Mouse (Mus musculus): ENCODE measurements at regions not wholly inside any gene's neighbourhood (a gene's known extent, or its start where the extent isn't known, plus 50 kb on each side); places are given as distances from the start of the nearest gene placed in this dataset.
"Not testable (repeated sequence)": the region's sequence is repeated elsewhere in the genome, so short reads cannot be mapped to it uniquely, and the experiment has no call there.

DNA sequence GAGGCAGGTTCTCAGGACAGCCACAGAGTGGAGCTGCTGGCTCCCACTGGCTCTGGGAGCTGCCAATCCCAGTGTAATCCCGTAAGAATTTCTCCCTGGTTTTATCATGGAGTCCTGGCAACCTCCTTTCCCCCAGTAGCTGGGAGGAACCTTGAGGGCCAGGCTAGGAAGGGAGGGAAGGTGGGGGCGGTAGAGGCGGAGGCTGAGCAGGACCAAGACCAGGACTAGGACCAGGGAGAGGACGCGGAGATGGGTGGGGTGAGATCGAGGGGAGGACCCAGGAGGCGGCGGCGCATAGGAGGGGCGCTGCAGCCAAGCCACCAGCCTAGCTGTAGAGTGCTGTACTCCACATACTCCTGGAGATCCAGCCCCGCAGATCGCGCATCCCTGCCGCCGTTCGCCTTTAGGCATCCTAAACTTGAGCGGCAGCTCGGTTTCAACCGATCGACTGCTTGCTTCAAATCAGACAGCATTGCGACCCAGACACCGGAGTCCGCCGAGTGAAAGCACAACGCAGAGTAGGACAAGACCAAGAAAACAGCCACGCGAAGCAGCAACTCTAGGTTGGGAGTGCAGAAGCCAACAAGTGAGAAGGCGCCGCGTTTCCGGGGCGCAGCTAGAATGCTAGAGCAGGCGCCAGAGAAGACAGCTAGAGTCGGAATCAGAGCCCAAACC is 534.1 kb downstream of the Sema5a start:
- not testable (repeated sequence) for H3K36me3 ChIP-seq (ENCODE audit: insufficient read depth, low read length); H3K4me1 ChIP-seq (ENCODE audit: insufficient read depth, low read length); H3K9me3 ChIP-seq (ENCODE audit: low read length); H3K27me3 ChIP-seq (ENCODE audit: insufficient read depth, low read length)
- TF ChIP-seq CTCF (IDR thresholded peaks at IDR 0.05; ENCODE audit: low read depth) = peak; percentile 39; the same call in 1 of the 2 replicates
- Histone ChIP-seq H3K4me3 (ENCODE audit: low read length) (peak overlapping the region; percentile 57), H3K27ac (peak overlapping the region; percentile 83), H3K9ac (replicated peaks; ENCODE audit: low read length) (peak overlapping the region; percentile 39), H3K4me2 (ENCODE audit: low read depth, low read length) (peak overlapping the region; percentile 57)
- under 1% methylated on average over 32 of the region's 34 CpGs for WGBS
- peak; percentile 79 for DNase-seq (ENCODE audit: low spot score)
- peak; percentile 98 for ATAC-seq

- H3K4me1 ChIP-seq (ENCODE audit: insufficient read depth, low read length); H3K9me3 ChIP-seq (ENCODE audit: low read length); H3K36me3 ChIP-seq (ENCODE audit: insufficient read depth, low read length); H3K27me3 ChIP-seq (ENCODE audit: insufficient read depth, low read length); DNase-seq (ENCODE audit: low spot score): not testable (repeated sequence)
- WGBS = 9% methylated on average over 11 of the region's 11 CpGs
- Histone ChIP-seq H3K27ac (peak overlapping the region; percentile 83; the same call in 1 of the 2 replicates), H3K4me2 (ENCODE audit: low read depth, low read length) (peak overlapping the region; percentile 57), H3K4me3 (ENCODE audit: low read length) (peak overlapping the region; percentile 57), H3K9ac (replicated peaks; ENCODE audit: low read length) (peak overlapping the region; percentile 39)
- peak; percentile 33 for ATAC-seq
Observed at GRCm38 (mm10) chr15:32779274-32779615, 534.6 kb downstream of the Sema5a start.

DNA sequence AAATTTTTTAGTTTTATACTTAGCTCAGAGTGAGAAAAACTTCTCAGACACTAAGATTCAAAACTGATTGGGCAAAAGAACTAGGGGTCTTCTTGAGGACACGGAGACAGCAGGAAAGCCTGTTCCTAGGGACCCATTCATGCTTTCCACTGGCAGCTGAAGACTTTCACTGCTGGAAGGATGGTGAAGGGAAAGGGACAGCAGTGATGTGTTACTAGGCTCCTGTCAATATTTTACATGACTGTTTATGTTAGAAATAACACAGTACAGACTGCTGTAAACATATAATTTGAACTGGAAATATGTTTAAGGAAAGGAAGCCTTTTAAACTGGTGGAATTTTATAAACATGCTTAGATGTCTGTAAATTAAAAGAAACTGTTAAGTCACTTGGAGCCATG is 537.0 kb downstream of the Sema5a start:
- not testable (repeated sequence) for H3K27ac ChIP-seq; H3K27me3 ChIP-seq (ENCODE audit: insufficient read depth, low read length); H3K4me1 ChIP-seq (ENCODE audit: insufficient read depth, low read length); DNase-seq (ENCODE audit: low spot score); H3K36me3 ChIP-seq (ENCODE audit: insufficient read depth, low read length); H3K9ac ChIP-seq (replicated peaks; ENCODE audit: low read length); ATAC-seq; H3K9me3 ChIP-seq (ENCODE audit: low read length); H3K4me3 ChIP-seq (ENCODE audit: low read length)
- H3K4me2 ChIP-seq (ENCODE audit: low read depth, low read length) = peak overlapping the region; percentile 36; the same call in 1 of the 2 replicates
- WGBS = 32% methylated on average over 1 of the region's 1 CpGs

GRCm38 (mm10) chr15:32799222-32799621 is 554.6 kb downstream of the Sema5a start:
- no peak overlapping the region for H3K9ac ChIP-seq (replicated peaks; ENCODE audit: low read length)
- TF ChIP-seq CTCF (IDR thresholded peaks at IDR 0.05; ENCODE audit: low read depth) = no peak
- no peak overlapping the region for H3K4me3 ChIP-seq (ENCODE audit: low read length)
- H3K36me3 ChIP-seq (ENCODE audit: insufficient read depth, low read length) = no peaks in the 10 kb centered on the region; the same call in 1 of the 2 replicates
- no peaks in the 10 kb centered on the region for H3K27me3 ChIP-seq (ENCODE audit: insufficient read depth, low read length)
- DNase-seq (ENCODE audit: low spot score) (no peak), ATAC-seq (no peak)
- H3K9me3 ChIP-seq (ENCODE audit: low read length) = no peaks in the 10 kb centered on the region
- H3K4me1 ChIP-seq (ENCODE audit: insufficient read depth, low read length) = no peaks in the 10 kb centered on the region
- no peak overlapping the region for H3K4me2 ChIP-seq (ENCODE audit: low read depth, low read length)
- H3K27ac ChIP-seq = no peak overlapping the region
- WGBS = 90% methylated on average over 1 of the region's 1 CpGs

DNA sequence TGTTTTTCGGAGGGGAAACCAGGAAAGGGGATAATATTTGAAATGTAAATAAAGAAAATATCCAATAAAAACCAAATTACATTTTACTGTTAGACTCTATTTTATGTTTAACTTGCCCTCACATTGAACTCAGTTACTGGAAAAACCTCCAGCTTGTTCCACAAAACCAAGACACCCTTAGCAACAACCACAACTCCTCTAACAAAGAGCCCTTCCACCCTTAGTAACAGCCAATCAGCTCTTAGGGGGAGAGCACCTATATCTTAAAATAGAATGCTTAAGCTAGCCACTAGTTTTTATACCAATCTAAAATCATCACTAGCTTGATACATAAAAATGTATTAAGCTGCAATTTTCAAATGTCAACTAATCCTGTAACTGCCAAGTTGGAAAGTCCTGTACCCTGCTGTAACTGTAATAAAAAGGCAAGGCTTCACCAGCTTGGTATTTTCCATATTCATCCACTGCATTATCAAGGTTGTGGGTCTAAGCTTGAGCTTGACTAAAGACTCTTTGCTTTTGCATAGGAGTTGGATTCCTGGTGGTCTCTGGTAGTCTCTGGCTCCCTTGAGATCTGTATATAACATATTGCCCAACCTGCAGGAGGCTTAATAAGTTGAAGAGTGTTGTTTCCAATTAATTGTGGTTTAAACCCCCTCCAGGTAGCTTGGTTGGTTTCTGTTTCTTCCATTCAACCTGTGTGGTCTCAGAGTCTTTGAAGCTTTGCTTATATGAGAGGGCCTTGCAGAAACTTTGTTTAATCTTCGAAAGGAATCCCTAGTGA is 566.4 kb downstream of the Sema5a start:
- no peak overlapping the region for H3K4me3 ChIP-seq (ENCODE audit: low read length)
- no peak for DNase-seq (ENCODE audit: low spot score)
- 0 out of 2 replicates have a peak, but pooled peaks cover 3% of the 10 kb centered on the region for H3K9me3 ChIP-seq (ENCODE audit: low read length)
- no peaks in the 10 kb centered on the region for H3K4me1 ChIP-seq (ENCODE audit: insufficient read depth, low read length)
- 80% methylated on average over 2 of the region's 2 CpGs for WGBS
- no peak for TF ChIP-seq CTCF (IDR thresholded peaks at IDR 0.05; ENCODE audit: low read depth)
- H3K27ac ChIP-seq = no peak overlapping the region
- no peak for ATAC-seq
- no peaks in the 10 kb centered on the region for H3K27me3 ChIP-seq (ENCODE audit: insufficient read depth, low read length)
- H3K36me3 ChIP-seq (ENCODE audit: insufficient read depth, low read length) = no peaks in the 10 kb centered on the region
- H3K4me2 ChIP-seq (ENCODE audit: low read depth, low read length) = no peak overlapping the region
- H3K9ac ChIP-seq (replicated peaks; ENCODE audit: low read length) = no peak overlapping the region

DNA sequence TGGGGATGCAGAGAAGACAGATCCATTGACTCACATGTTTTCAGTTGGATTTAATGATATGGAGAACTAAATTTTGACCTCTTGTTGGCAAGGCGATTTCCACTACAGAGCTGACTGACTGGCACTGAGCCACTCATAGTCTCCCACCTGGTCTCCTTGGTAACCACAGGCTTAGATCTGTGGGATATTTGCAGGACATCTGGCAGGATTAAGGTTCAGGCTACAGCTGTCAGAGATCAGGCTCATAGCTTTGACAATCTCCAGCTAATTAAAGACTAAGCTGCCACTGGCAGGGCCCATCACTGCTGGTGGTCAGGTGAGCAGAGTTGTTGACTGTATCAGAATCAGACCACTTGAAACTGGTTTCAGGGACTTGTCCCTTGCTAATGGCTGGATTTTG is 595.4 kb downstream of the Sema5a start:
- no peak overlapping the region for H3K27ac ChIP-seq
- H3K9me3 ChIP-seq (ENCODE audit: low read length) = no peaks in the 10 kb centered on the region
- H3K4me3 ChIP-seq (ENCODE audit: low read length) = no peak overlapping the region
- H3K36me3 ChIP-seq (ENCODE audit: insufficient read depth, low read length) = no peaks in the 10 kb centered on the region
- no peaks in the 10 kb centered on the region for H3K27me3 ChIP-seq (ENCODE audit: insufficient read depth, low read length)
- H3K4me2 ChIP-seq (ENCODE audit: low read depth, low read length) = no peak overlapping the region
- TF ChIP-seq CTCF (IDR thresholded peaks at IDR 0.05; ENCODE audit: low read depth) = no peak
- H3K9ac ChIP-seq (replicated peaks; ENCODE audit: low read length) = no peak overlapping the region
- no peaks in the 10 kb centered on the region for H3K4me1 ChIP-seq (ENCODE audit: insufficient read depth, low read length)
- peak; percentile 78 for ATAC-seq
- peak; percentile 41 for DNase-seq (ENCODE audit: low spot score)
- WGBS = 60% methylated on average over 1 of the region's 1 CpGs

Measured in hindbrain, postnatal 0 days (tissue).